Mouse (Mus musculus) kidney, postnatal 0 days (tissue): ENCODE measurements around the gene Adamts10. TPM values are rescaled to one million over a fixed set of nuclear protein-coding genes. Genes with fewer than 3 reads are reported as not detected.

Source experiments
- ATAC-seq: fragments of 200-750 bp; cut with Nextera tagmentation; replicated peaks from 2 replicates; pipeline ENCODE4 v1.8.0; 2017; ENCODE audit warnings: low read depth, moderate number of reproducible peaks, moderate TSS enrichment, moderate library complexity; ENCODE audit not compliant: low FRiP score
- DNase-seq: peaks from one replicate; pipeline ENCODE4 v3.0.0-alpha.2; 2016; ENCODE audit warnings: low spot score
- H3K27ac ChIP-seq: fragments of 300-500 bp; sonication (generic); 2 replicates; pipeline ENCODE4 v1.5.1; 2014; ENCODE audit warnings: mild to moderate bottlenecking
- H3K27me3 ChIP-seq: fragments of 300-500 bp; sonication (generic); 2 replicates; pipeline ENCODE4 v1.6.1; 2014; ENCODE audit warnings: low read length, mixed read lengths; ENCODE audit not compliant: insufficient read depth
- H3K36me3 ChIP-seq: fragments of 300-500 bp; sonication (generic); 2 replicates; pipeline ENCODE4 v1.6.1; 2014; ENCODE audit warnings: low read length, mixed read lengths; ENCODE audit not compliant: insufficient read depth
- H3K4me1 ChIP-seq: fragments of 300-500 bp; sonication (generic); replicated peaks from 2 replicates; pipeline ENCODE4 v1.6.1; 2014; ENCODE audit warnings: antibody characterized with exemption, low read length, mixed read lengths; ENCODE audit not compliant: insufficient read depth
- H3K4me2 ChIP-seq: fragments of 300-500 bp; sonication (generic); 2 replicates; pipeline ENCODE4 v1.6.1; 2014; ENCODE audit warnings: mild to moderate bottlenecking, low read length, moderate library complexity, mixed read lengths
- H3K4me3 ChIP-seq: fragments of 300-500 bp; sonication (generic); replicated peaks from 2 replicates; pipeline ENCODE4 v1.5.1; 2014; ENCODE audit warnings: low read depth, low read length
- H3K9ac ChIP-seq: fragments of 300-500 bp; sonication (generic); 2 replicates; pipeline ENCODE4 v1.6.1; 2014; ENCODE audit warnings: low read depth, low read length
- H3K9me3 ChIP-seq: fragments of 300-500 bp; sonication (generic); replicated peaks from 2 replicates; pipeline ENCODE4 v1.6.1; 2016; ENCODE audit warnings: low read length, inconsistent platforms, mixed read lengths
- CTCF ChIP-seq: IDR thresholded peaks from 2 replicates; pipeline ENCODE4 v1.5.1; 2016; ENCODE audit warnings: antibody characterized with exemption, low read depth, mild to moderate bottlenecking, moderate library complexity
- WGBS: fragments of 180-500 bp; shearing (Covaris S2); extraction: QIAGEN DNeasy Blood & Tissue Kit; methylation state at CpG from one replicate; pipeline ENCODE4 v1.1.7; 2014; 5-methylcytosine and 5-hydroxymethylcytosine counted together
- polyA plus RNA-seq: library from polyadenylated mRNA; unstranded; fragments of >200 nt; fragmentation: Nextera tagmentation; extraction: Ambion mirVana; gene quantifications from 2 replicates; pipeline ENCODE4 v1.2.1, GENCODE M21; 2015

The Adamts10 gene
- polyA plus RNA-seq, 1 experiment from 2014 or later: 28.3 TPM

GRCm38 (mm10) chr17:33557922-33558321 is 33.9 kb downstream of the Adamts10 start:
- no peak overlapping the region for H3K9ac ChIP-seq
- H3K9me3 ChIP-seq: no peaks in the 10 kb centered on the region
- ATAC-seq: no peak

DNA sequence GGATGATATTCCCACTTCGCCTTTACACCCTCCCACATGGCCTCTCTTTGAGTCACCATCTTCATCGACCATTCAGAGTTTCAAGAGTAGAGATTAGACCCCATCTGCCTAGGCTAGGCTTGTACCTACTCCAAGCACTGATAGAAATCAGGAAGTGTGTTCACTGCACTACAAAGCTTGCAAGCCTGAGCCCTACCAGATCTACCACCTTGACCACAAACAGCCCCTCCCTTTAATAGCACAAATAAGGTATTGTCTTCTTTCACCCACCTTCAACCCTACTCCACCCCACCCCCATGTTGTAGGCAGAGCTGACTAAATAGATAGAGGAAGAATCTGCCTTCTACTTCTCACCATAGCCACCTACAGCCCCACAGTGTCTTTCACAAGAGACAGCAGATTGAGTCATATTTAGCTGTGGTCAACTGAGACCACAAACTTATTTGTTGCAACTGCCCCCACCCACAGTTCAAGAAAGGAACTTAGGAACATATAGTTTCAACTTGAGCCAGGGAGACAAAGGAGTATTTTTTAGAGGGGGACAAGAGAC is 39.6 kb downstream of the Adamts10 start:
- no peaks in the 10 kb centered on the region for H3K36me3 ChIP-seq
- DNase-seq: no peak
- no peak overlapping the region for H3K27ac ChIP-seq
- no peaks in the 10 kb centered on the region for H3K4me1 ChIP-seq
- no peak overlapping the region for H3K4me3 ChIP-seq
- no peaks in the 10 kb centered on the region for H3K9me3 ChIP-seq
- no peak for ATAC-seq
- no peaks in the 10 kb centered on the region for H3K27me3 ChIP-seq
- H3K9ac ChIP-seq: no peak overlapping the region
- no peak for TF ChIP-seq CTCF
- H3K4me2 ChIP-seq: no peak overlapping the region
- 66% methylated on average over 2 of the region's 2 CpGs for WGBS

More at GRCm38 (mm10) chr17:33557922-33558321, 33.9 kb downstream of the Adamts10 start:
- WGBS: 84% methylated on average over 4 of the region's 4 CpGs
- no peak for TF ChIP-seq CTCF
- Histone ChIP-seq H3K4me2 (no peak overlapping the region), H3K4me1 (no peaks in the 10 kb centered on the region), H3K27ac (no peak overlapping the region), H3K27me3 (no peaks in the 10 kb centered on the region), H3K4me3 (no peak overlapping the region), H3K36me3 (no peaks in the 10 kb centered on the region)
- no peak for DNase-seq

DNA sequence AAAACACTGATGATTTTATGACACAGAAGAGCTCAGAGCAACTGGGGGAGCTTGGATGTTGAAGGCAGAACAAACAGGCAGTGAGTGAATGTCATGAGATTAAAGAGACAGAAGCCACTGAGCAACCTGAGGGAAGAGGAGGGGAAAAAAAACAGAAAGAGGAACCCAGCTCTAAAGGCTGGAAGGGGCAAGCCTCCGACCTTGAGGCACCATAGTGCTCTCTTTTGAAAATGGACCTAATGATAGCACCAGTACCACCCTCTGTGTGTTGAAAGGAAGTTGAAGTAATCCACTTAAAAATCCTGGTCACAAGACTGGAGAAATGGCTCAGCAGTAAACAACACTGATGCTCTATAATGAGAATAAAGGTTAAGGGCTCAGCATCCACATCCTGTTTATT is 40.6 kb downstream of the Adamts10 start:
- no peaks in the 10 kb centered on the region for H3K27me3 ChIP-seq
- H3K4me2 ChIP-seq: no peak overlapping the region
- H3K27ac ChIP-seq: no peak overlapping the region
- WGBS: 44% methylated on average over 1 of the region's 1 CpGs
- H3K9ac ChIP-seq: no peak overlapping the region
- no peaks in the 10 kb centered on the region for H3K4me1 ChIP-seq
- no peak for DNase-seq
- H3K9me3 ChIP-seq: no peaks in the 10 kb centered on the region
- H3K4me3 ChIP-seq: no peak overlapping the region
- no peak for ATAC-seq
- no peaks in the 10 kb centered on the region for H3K36me3 ChIP-seq
- TF ChIP-seq CTCF: no peak

DNA sequence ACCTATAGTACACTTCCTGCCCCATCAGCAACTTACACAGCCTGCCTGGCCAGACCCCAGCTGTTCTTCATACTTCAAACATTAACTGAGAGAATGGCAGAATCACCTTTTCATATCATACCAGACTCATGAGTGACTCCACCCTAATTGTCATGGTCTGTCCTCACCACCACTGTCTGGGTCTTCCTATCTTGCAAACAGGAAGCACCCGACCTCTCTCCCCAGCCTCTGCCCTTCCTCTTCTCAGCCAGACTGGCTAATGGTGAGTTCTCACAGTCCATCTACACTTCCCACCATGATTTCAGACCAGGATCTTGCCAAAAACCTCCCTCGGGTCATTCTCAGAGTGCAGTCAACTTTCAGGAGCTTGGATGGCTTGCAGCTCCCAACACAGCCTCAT is 42.2 kb downstream of the Adamts10 start:
- no peak for TF ChIP-seq CTCF
- Histone ChIP-seq H3K4me1 (no peaks in the 10 kb centered on the region), H3K27me3 (no peaks in the 10 kb centered on the region), H3K36me3 (no peaks in the 10 kb centered on the region), H3K9ac (no peak overlapping the region), H3K4me3 (no peak overlapping the region), H3K9me3 (no peaks in the 10 kb centered on the region), H3K27ac (no peak overlapping the region), H3K4me2 (no peak overlapping the region)
- 51% methylated on average over 2 of the region's 2 CpGs for WGBS
- no peak for ATAC-seq
- no peak for DNase-seq

DNA sequence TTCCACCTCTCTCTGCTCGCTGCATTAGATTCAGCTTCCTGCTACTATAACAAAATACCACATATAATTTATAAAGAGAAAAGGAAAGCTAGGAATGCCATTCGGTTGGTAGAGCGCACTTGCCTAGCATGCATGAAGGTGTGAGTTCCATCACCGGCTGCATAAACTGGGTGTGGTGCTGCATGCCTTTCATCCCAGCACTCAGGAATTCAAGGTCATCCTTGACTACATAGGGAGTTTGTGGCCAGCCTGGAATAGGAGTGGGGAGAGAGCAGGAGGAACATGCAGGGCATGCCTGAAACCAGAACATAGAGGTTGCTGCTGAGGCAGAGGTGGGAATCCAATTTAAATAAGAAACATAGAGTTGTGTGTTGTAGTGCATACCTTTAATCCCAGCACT is 60.1 kb downstream of the Adamts10 start:
- no peaks in the 10 kb centered on the region for H3K4me1 ChIP-seq
- no peak overlapping the region for H3K9ac ChIP-seq
- ATAC-seq: no peak
- no peak overlapping the region for H3K27ac ChIP-seq
- no peaks in the 10 kb centered on the region for H3K9me3 ChIP-seq
- H3K27me3 ChIP-seq: no peaks in the 10 kb centered on the region
- no peak overlapping the region for H3K4me3 ChIP-seq
- no peaks in the 10 kb centered on the region for H3K36me3 ChIP-seq
- no peak for DNase-seq
- no peak overlapping the region for H3K4me2 ChIP-seq
- 73% methylated on average over 4 of the region's 4 CpGs for WGBS
- no peak for TF ChIP-seq CTCF

DNA sequence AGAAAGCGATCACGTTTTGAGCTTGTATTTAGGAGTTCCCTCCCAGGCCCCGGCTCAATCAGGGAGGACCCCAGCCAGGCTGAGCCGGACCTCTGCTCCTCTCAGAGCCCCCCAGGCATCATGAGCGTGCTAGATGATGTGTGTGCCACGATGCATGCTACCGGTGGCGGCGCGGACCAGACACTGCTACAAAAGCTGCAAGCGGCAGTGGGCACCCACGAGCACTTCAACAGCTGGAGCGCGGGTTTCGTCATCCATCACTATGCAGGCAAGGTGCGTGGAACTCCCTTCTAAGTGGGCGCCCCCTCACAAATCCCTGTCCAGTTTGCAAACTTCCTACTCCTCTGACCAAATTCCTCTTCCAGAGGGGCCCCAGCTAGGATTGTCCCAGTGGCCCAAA is 62.0 kb downstream of the Adamts10 start:
- no peaks in the 10 kb centered on the region for H3K4me1 ChIP-seq
- H3K9ac ChIP-seq: no peak overlapping the region
- H3K27ac ChIP-seq: no peak overlapping the region
- H3K36me3 ChIP-seq: no peaks in the 10 kb centered on the region
- H3K4me3 ChIP-seq: no peak overlapping the region
- DNase-seq (no peak), ATAC-seq (no peak)
- H3K9me3 ChIP-seq: no peaks in the 10 kb centered on the region
- WGBS: 63% methylated on average over 17 of the region's 17 CpGs
- no peak overlapping the region for H3K4me2 ChIP-seq
- TF ChIP-seq CTCF: no peak
- no peaks in the 10 kb centered on the region for H3K27me3 ChIP-seq

DNA sequence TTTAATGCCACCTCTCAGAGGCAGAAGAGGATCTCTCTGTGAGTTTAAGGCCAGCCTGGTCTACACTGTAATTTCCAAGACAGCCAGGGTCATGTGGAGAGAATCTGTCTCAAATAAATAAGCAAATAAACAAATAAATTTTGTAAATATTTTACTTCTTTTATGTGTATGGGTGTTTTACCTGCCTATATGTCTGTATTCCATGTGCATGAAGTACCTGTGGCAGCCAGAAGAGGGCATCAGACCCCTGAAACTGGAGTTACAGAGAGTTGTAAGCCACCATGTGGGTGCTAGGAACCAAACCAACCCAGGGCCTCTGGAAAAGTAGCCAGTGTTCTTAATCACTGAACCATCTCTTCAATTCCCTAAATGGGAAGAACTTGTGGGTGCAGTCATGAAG is 73.3 kb downstream of the Adamts10 start:
- no peak overlapping the region for H3K4me2 ChIP-seq
- H3K9ac ChIP-seq: no peak overlapping the region
- TF ChIP-seq CTCF: peak; percentile 26; the same call in 1 of the 2 replicates
- no peak overlapping the region for H3K4me3 ChIP-seq
- DNase-seq (no peak), ATAC-seq (no peak)
- no peaks in the 10 kb centered on the region for H3K36me3 ChIP-seq
- H3K9me3 ChIP-seq: no peaks in the 10 kb centered on the region
- no peaks in the 10 kb centered on the region for H3K27me3 ChIP-seq
- H3K4me1 ChIP-seq: no peaks in the 10 kb centered on the region
- no peak overlapping the region for H3K27ac ChIP-seq
